Mouse (Mus musculus) v-Abl transformed pro-B cells (cell line): ENCODE measurements around the gene Hist1h3c.

Experiments used
- in situ Hi-C, 2 experiments: fragments of 400-800 bp; cut with MboI; formaldehyde crosslinking; loops; one replicate each; pipeline ENCODE4 v1.15.1; 2025; ENCODE audit not compliant: unreplicated experiment in 2 of 2

The Hist1h3c gene

GRCm38 (mm10) chr13:23744421-23745380 lies 701 bp downstream of the Hist1h3c start:
- in situ Hi-C loops, result loop anchor here (5.0 to 10.0 kb wide), 3 partner anchors 190 to 1707 kb away; partner anchors contain the start of genes Hist1h1d (in 2 of the 2), Hist1h4f (in 2 of the 2), Hist1h2ah (in 1 of the 2) and Hist1h2bk (in 1 of the 2)

GRCm38 (mm10) chr13:23743963-23744362 lies 1.4 kb downstream of the Hist1h3c start:
- in situ Hi-C loops, result loop anchor here (5.0 to 10.0 kb wide), 3 partner anchors 189 to 1707 kb away; partner anchors contain the start of genes Hist1h1d (in 2 of the 2), Hist1h4f (in 2 of the 2), Hist1h2ah (in 1 of the 2) and Hist1h2bk (in 1 of the 2)

GRCm38 (mm10) chr13:23743215-23743614 lies 2.2 kb downstream of the Hist1h3c start:
- in situ Hi-C loops, result loop anchor here (5.0 to 10.0 kb wide), 3 partner anchors 188 to 1706 kb away; partner anchors contain the start of genes Hist1h1d (in 2 of the 2), Hist1h4f (in 2 of the 2), Hist1h2ah (in 1 of the 2) and Hist1h2bk (in 1 of the 2)

GRCm38 (mm10) chr13:23742007-23742406 lies 3.4 kb downstream of the Hist1h3c start:
- in situ Hi-C loops, result loop anchor here (5.0 to 10.0 kb wide), 3 partner anchors 187 to 1705 kb away; partner anchors contain the start of genes Hist1h1d (in 2 of the 2), Hist1h4f (in 2 of the 2), Hist1h2ah (in 1 of the 2) and Hist1h2bk (in 1 of the 2)

- in situ Hi-C loops, result loop anchor here (5.0 to 10.0 kb wide), 3 partner anchors 186 to 1704 kb away; partner anchors contain the start of genes Hist1h1d (in 2 of the 2), Hist1h4f (in 2 of the 2), Hist1h2ah (in 1 of the 2) and Hist1h2bk (in 1 of the 2)
Measured at GRCm38 (mm10) chr13:23740910-23741309, 4.5 kb downstream of the Hist1h3c start.

GRCm38 (mm10) chr13:23740256-23740840 lies 5.1 kb downstream of the Hist1h3c start:
- in situ Hi-C loops, result loop anchor here (5.0 to 10.0 kb wide), 3 partner anchors 186 to 1703 kb away; partner anchors contain the start of genes Hist1h1d (in 2 of the 2), Hist1h4f (in 2 of the 2), Hist1h2ah (in 1 of the 2) and Hist1h2bk (in 1 of the 2)

- in situ Hi-C loops, result loop anchor here (5.0 to 10.0 kb wide), 7 partner anchors 38 to 1703 kb away; partner anchors contain the start of genes Hist1h1d (in 2 of the 2), Hist1h1e (in 2 of the 2), Hist1h2be (in 2 of the 2) and Hist1h4f (in 2 of the 2)
Measured at GRCm38 (mm10) chr13:23739922-23740252, 5.5 kb downstream of the Hist1h3c start.

- in situ Hi-C loops, result loop anchor here (5.0 to 10.0 kb wide), 4 partner anchors 37 to 117 kb away; partner anchors contain the start of genes Hist1h1e (in 2 of the 2), Hist1h2be (in 2 of the 2), Hist1h2ac (in 1 of the 2) and Hist1h2bc (in 1 of the 2)
Measured at GRCm38 (mm10) chr13:23739069-23739921, 6.1 kb downstream of the Hist1h3c start.

GRCm38 (mm10) chr13:23738677-23739068 lies 6.7 kb downstream of the Hist1h3c start, which contains the start of gene Hist1h1c:
TSS of gene Hist1h1c (plus strand) at chr13:23738808.
- in situ Hi-C loops, result loop anchor here (5.0 to 10.0 kb wide), 4 partner anchors 36 to 116 kb away; partner anchors contain the start of genes Hist1h1e (in 2 of the 2), Hist1h2be (in 2 of the 2), Hist1h2ac (in 1 of the 2) and Hist1h2bc (in 1 of the 2)

- in situ Hi-C loops, result loop anchor here (5.0 to 10.0 kb wide), 4 partner anchors 36 to 116 kb away; partner anchors contain the start of genes Hist1h1e (in 2 of the 2), Hist1h2be (in 2 of the 2), Hist1h2ac (in 1 of the 2) and Hist1h2bc (in 1 of the 2)
Measured at GRCm38 (mm10) chr13:23738041-23738440, 7.4 kb downstream of the Hist1h3c start.

- in situ Hi-C loops, result loop anchor here (5.0 to 10.0 kb wide), 4 partner anchors 35 to 115 kb away; partner anchors contain the start of genes Hist1h1e (in 2 of the 2), Hist1h2be (in 2 of the 2), Hist1h2ac (in 1 of the 2) and Hist1h2bc (in 1 of the 2)
Measured at GRCm38 (mm10) chr13:23737091-23737490, 8.3 kb downstream of the Hist1h3c start.

GRCm38 (mm10) chr13:23732156-23732804 lies 13.1 kb downstream of the Hist1h3c start:
- in situ Hi-C loops, result loop anchor here (5.0 to 10.0 kb wide), 3 partner anchors 35 to 107 kb away; partner anchors contain the start of genes Hist1h1e (in 1 of the 2), Hist1h1t (in 1 of the 2), Hist1h2ac (in 1 of the 2) and Hist1h2bc (in 1 of the 2)

GRCm38 (mm10) chr13:23730479-23730878 lies 14.9 kb downstream of the Hist1h3c start:
- in situ Hi-C loops, result loop anchor here (5.0 to 10.0 kb wide), 3 partner anchors 33 to 106 kb away; partner anchors contain the start of genes Hist1h1e (in 1 of the 2), Hist1h1t (in 1 of the 2), Hist1h2ac (in 1 of the 2) and Hist1h2bc (in 1 of the 2)

- in situ Hi-C loops, result loop anchor here (5.0 to 10.0 kb wide), 3 partner anchors 32 to 105 kb away; partner anchors contain the start of genes Hist1h1e (in 1 of the 2), Hist1h1t (in 1 of the 2), Hist1h2ac (in 1 of the 2) and Hist1h2bc (in 1 of the 2)
Measured at GRCm38 (mm10) chr13:23729706-23730105, 15.7 kb downstream of the Hist1h3c start.

- in situ Hi-C loops, result no loop called here
Measured at GRCm38 (mm10) chr13:23729192-23729525, 16.2 kb downstream of the Hist1h3c start.

- in situ Hi-C loops, result no loop called here
Measured at GRCm38 (mm10) chr13:23728472-23729191, 16.8 kb downstream of the Hist1h3c start.

- in situ Hi-C loops, result no loop called here
Measured at GRCm38 (mm10) chr13:23725213-23725612, 20.2 kb downstream of the Hist1h3c start.
